Mouse (Mus musculus) lung, embryonic 16.5 days (tissue): ENCODE measurements around the gene Smco2. TPM values are rescaled to one million over a fixed set of nuclear protein-coding genes. Genes with fewer than 3 reads are reported as not detected.

Experiments
- ATAC-seq: fragments of 200-750 bp; cut with Nextera tagmentation; 2 replicates; pipeline ENCODE4 v1.8.0; 2017; ENCODE audit warnings: low read depth, mild to moderate bottlenecking, moderate library complexity
- H3K27ac ChIP-seq: fragments of 300-500 bp; sonication (generic); 2 replicates; pipeline ENCODE4 v1.5.1; 2014; ENCODE audit warnings: mild to moderate bottlenecking, control low read depth, low read length
- H3K27me3 ChIP-seq: fragments of 300-500 bp; sonication (generic); 2 replicates; pipeline ENCODE4 v1.6.1; 2014; ENCODE audit warnings: low read depth, low read length, mixed read lengths; ENCODE audit not compliant: control insufficient read depth, insufficient read depth
- H3K36me3 ChIP-seq: fragments of 300-500 bp; sonication (generic); 2 replicates; pipeline ENCODE4 v1.6.1; 2014; ENCODE audit warnings: low read length; ENCODE audit not compliant: control insufficient read depth, insufficient read depth
- H3K4me1 ChIP-seq: fragments of 300-500 bp; sonication (generic); replicated peaks from 2 replicates; pipeline ENCODE4 v1.6.1; 2014; ENCODE audit warnings: low read length, mixed read lengths; ENCODE audit not compliant: control insufficient read depth, insufficient read depth
- H3K4me2 ChIP-seq: fragments of 300-500 bp; sonication (generic); 2 replicates; pipeline ENCODE4 v1.6.1; 2014; ENCODE audit warnings: low read depth, low read length, control low read depth
- H3K4me3 ChIP-seq: fragments of 300-500 bp; sonication (generic); 2 replicates; pipeline ENCODE4 v1.5.1; 2014; ENCODE audit warnings: mild to moderate bottlenecking, low read length, control low read depth
- H3K9ac ChIP-seq: fragments of 300-500 bp; sonication (generic); 2 replicates; pipeline ENCODE4 v1.6.1; 2014; ENCODE audit warnings: low read length, control low read depth
- H3K9me3 ChIP-seq: fragments of 300-500 bp; sonication (generic); 2 replicates; pipeline ENCODE4 v1.6.1; 2016; ENCODE audit warnings: low read length; ENCODE audit not compliant: control insufficient read depth
- WGBS: fragments of 180-500 bp; shearing (Covaris S2); extraction: QIAGEN DNeasy Blood & Tissue Kit; methylation state at CpG from one replicate; pipeline ENCODE4 v1.1.7; 2014; 5-methylcytosine and 5-hydroxymethylcytosine counted together
- polyA plus RNA-seq: library from polyadenylated mRNA; unstranded; fragments of >200 nt; fragmentation: Nextera tagmentation; extraction: Ambion mirVana; gene quantifications from 2 replicates; pipeline ENCODE4 v1.2.1, GENCODE M21; 2015

The Smco2 gene
- polyA plus RNA-seq, 1 experiment from 2014 or later: not detected

DNA sequence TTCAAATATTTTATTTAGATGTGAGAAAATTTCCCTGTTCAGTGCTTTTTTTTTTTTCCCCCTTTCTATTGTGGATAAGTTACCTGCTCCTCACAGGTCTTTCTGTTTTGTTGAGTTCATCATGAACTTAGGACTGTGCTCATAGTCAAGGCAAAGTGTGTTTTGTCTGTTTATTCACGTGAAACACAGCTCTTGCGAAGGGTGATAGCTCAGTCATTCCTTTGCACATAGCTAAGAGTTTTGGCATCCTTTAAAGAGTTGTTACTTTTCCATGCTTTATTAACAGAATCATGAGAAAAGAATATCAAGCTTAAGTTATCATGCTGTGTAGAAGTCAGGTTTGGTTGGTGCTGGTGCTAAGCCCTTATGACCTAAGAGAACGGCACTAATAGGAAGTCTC is 54.8 kb downstream of the Smco2 start:
- Histone ChIP-seq H3K36me3 (0 out of 2 replicates have a peak, but pooled peaks cover 2% of the 10 kb centered on the region), H3K4me1 (no peaks in the 10 kb centered on the region), H3K4me3 (no peak overlapping the region), H3K27ac (no peak overlapping the region), H3K27me3 (no peaks in the 10 kb centered on the region), H3K9me3 (no peaks in the 10 kb centered on the region), H3K9ac (no peak overlapping the region), H3K4me2 (no peak overlapping the region)
- WGBS: 74% methylated on average over 3 of the region's 3 CpGs
- no peak for ATAC-seq

DNA sequence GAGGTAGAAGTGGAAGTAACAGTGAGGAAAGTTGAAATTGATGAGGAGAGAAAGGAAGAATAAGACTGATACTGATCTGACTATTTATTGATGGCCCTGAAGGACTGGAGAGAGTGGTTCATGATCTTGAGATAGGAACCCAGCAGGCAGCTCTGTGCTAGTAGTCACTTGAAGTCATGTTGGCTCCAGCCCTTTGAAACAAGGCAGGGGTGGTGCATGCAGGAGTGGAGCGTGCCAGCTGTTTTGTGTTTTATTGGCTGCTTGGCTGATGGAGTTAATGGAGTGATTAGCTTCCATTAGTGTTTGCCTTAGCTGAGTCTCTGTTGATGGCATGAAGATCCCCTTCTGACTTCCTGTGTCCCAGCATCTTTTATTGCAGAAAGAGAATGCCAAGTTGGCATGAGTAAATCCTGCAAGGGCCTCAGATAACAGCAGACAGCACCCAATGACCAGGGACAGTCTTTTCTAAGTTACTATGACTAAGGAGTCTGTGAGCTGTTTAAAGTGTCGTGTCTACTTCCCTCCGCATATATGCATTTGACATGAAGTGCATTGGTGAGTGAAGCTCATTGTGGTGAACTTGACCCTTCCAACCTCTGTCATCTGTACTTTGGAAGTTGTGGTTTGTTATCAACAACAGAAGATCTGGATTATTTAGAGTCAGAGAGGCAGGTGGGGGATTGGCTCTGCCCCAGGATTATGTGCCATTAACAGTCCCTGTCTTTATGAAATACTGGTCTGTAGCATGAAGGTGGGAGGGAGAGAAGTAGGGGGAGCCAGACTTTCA is 56.3 kb downstream of the Smco2 start:
- no peak for ATAC-seq
- Histone ChIP-seq H3K27ac (no peak overlapping the region), H3K4me3 (no peak overlapping the region), H3K27me3 (no peaks in the 10 kb centered on the region), H3K9me3 (no peaks in the 10 kb centered on the region), H3K4me1 (peaks cover 3% of the 10 kb centered on the region; the same call in 1 of the 2 replicates), H3K36me3 (0 out of 2 replicates have a peak, but pooled peaks cover under 1% of the 10 kb centered on the region), H3K4me2 (no peak overlapping the region), H3K9ac (no peak overlapping the region)
- 81% methylated on average over 3 of the region's 3 CpGs for WGBS

DNA sequence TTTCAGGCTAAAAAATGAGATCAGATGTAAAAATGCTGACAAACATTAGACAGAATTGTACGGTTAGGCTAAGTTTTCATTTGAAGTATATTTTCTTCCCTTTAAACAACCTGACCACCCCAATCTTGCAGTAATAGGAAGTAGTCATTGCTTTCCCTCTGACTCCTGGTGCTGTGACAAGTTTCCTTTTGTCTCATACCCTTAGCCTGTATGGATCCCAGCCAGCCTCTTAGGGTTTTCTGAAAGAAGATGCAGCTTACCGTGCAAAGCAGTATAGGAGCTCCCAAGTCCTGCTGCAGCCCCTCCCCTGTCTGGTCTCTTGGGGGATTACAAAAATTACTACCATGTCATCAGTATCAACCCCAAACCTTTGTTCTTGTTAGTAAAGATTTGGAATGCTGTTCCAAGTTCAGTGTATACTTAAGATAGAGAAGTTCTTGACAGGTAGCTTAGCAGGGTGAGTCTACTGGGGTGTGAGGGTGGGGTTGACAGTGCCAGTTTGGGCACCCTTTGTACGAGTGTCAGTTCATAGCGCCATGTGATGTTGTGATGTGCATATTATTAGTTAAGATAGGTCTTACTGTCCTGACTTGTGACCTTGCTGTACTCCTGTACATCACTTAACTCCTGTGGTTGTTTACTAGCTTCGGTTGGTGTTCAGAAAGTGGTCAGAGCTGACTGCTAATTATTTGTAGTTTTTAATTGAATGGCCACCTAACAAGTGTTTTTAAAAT is 57.3 kb downstream of the Smco2 start:
- 70% methylated on average over 5 of the region's 5 CpGs for WGBS
- no peaks in the 10 kb centered on the region for H3K9me3 ChIP-seq
- H3K27me3 ChIP-seq: no peaks in the 10 kb centered on the region
- no peak for ATAC-seq
- no peaks in the 10 kb centered on the region for H3K36me3 ChIP-seq
- peaks cover 6% of the 10 kb centered on the region for H3K4me1 ChIP-seq
- H3K4me2 ChIP-seq: no peak overlapping the region
- no peak overlapping the region for H3K4me3 ChIP-seq
- H3K9ac ChIP-seq: no peak overlapping the region
- no peak overlapping the region for H3K27ac ChIP-seq

DNA sequence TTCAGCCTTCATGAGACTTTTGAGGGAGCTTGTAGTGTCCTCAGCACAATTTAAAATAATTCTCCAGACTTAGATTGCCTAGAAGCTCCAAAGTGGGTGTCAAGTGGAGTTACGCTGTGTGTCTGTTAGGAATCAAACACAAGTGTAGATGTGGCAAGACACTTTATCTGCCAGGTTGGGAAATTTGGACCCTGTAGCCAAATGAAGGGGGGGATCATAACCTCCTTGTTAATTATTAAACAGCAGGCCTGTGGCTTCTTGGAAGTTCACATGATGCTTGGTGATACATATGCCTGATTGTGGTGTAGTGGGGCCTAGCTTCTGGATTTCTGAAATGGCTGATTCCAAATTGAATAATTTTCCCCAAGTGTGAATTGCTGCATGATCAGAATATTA is 57.9 kb downstream of the Smco2 start:
- Histone ChIP-seq H3K36me3 (no peaks in the 10 kb centered on the region), H3K9me3 (no peaks in the 10 kb centered on the region), H3K4me1 (peaks cover 11% of the 10 kb centered on the region), H3K4me3 (no peak overlapping the region), H3K4me2 (no peak overlapping the region), H3K27me3 (no peaks in the 10 kb centered on the region), H3K9ac (no peak overlapping the region), H3K27ac (no peak overlapping the region)
- 88% methylated on average over 1 of the region's 1 CpGs for WGBS
- no peak for ATAC-seq

DNA sequence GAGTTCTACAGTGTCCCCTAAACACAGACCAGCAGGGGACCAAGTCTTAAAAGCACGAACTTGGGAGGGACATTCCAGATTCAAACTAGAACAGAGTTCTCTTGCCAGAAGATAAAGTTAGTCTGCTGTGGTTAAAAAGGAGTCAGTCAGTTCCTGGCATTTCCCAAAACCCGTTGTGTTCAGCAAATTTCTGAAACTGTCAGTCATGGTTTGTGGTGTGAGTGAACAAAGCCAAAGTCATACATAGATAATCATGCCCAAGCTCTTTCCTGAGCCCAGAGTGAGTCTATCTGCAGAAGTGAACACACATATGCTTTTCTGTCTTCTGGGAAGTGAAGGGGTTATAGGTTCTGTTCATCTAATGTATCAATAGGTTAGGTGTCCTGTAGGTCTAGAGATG is 58.9 kb downstream of the Smco2 start:
- H3K36me3 ChIP-seq: no peaks in the 10 kb centered on the region
- no peak for ATAC-seq
- no peak overlapping the region for H3K27ac ChIP-seq
- 57% methylated on average over 2 of the region's 2 CpGs for WGBS
- H3K9me3 ChIP-seq: no peaks in the 10 kb centered on the region
- H3K27me3 ChIP-seq: no peaks in the 10 kb centered on the region
- no peak overlapping the region for H3K4me2 ChIP-seq
- H3K4me3 ChIP-seq: no peak overlapping the region
- H3K4me1 ChIP-seq: peaks cover 21% of the 10 kb centered on the region
- no peak overlapping the region for H3K9ac ChIP-seq

DNA sequence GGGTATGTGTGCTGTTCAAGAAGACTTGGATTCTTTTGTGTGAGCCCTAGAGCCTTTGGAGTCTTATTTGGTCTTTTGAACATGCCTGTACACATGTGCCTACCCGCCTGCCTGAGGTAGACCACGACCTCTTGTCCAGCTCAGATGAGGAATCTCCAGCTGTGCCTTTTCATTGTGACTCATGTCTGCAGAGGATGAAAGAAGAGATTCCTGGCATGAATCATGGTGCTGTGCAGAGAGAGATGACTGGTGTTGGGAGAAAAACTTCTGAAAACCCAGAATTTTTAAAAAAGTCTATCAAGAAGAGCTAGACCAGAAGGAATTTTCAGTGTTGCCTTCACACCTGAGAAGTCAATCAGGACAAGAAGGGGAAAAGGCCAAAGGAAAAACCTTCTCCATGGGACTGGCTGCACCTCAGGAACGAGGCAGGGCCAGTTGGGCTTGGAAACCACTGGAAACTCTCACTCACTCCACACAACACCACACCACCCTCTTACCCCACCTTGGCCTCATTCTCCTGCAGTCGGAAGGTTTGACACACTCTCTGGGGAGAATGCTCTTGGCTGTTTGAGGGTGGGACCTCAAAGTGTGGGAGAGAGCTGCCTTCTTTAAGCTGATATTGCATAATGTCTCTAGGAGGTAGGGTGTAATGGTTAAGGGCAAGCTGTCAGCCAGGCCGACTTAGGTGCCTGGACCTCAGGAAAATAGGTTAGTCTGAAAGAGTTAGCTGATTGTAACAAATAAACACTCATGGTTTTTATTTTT is 60.0 kb downstream of the Smco2 start:
- Histone ChIP-seq H3K4me3 (no peak overlapping the region), H3K4me1 (peaks cover 28% of the 10 kb centered on the region), H3K27ac (no peak overlapping the region), H3K4me2 (no peak overlapping the region), H3K9me3 (no peaks in the 10 kb centered on the region), H3K36me3 (no peaks in the 10 kb centered on the region), H3K9ac (no peak overlapping the region), H3K27me3 (no peaks in the 10 kb centered on the region)
- ATAC-seq: no peak
- WGBS: 71% methylated on average over 5 of the region's 5 CpGs

DNA sequence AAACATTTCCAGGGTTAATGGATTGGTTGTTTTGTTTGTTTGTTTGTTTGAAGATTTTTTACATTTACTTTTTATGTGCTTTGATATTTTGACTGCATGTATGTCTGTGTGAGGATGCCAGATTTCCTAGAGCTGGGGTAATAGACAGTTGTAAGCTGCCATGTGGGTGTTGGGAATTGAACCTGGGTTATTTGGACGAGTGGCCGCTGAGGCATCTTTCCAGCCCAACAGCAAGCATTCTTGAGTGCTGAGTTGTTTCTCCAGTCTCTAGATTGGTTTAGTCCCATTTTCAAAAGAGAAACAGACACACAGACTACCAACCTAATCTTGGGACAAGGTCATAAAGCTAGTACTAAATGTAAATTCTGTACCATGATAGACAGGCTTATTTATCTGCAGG is 60.9 kb downstream of the Smco2 start:
- H3K9ac ChIP-seq: no peak overlapping the region
- H3K9me3 ChIP-seq: no peaks in the 10 kb centered on the region
- no peak for ATAC-seq
- WGBS: 81% methylated on average over 2 of the region's 2 CpGs
- H3K27ac ChIP-seq: no peak overlapping the region
- H3K36me3 ChIP-seq: no peaks in the 10 kb centered on the region
- H3K4me2 ChIP-seq: no peak overlapping the region
- no peak overlapping the region for H3K4me3 ChIP-seq
- no peaks in the 10 kb centered on the region for H3K27me3 ChIP-seq
- peaks cover 30% of the 10 kb centered on the region for H3K4me1 ChIP-seq

DNA sequence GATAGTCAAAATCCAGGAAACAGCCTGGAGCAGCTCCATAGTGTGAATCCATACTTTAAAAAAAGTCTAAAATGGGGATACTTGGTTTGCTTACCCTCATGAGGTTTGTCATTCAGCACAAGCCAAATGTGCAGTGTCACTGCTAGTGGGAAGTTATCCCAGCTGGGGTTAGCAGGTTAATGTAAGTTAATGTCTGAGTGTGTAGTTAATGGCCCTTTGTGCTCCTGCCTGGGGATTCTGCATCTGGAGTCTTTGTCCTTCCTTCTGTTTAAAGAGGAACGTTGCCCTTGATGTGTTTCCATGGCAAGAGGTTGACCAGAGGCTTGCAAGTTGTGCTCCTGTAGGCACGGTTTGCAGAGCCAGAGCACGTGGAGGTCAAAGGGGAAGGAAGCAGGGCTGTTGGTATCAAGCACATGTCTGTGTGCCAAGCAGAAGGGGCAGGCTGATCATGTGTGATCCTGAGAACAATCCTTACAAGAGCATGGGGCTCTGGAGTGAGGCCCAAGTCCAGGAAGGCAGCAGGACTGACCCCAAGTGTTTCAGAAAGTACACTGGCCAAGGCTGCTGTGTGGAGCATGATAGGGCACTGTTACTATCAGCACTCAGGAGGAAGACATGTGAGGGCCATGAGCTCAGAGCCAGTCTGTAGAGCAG is 63.1 kb downstream of the Smco2 start:
- peaks cover 39% of the 10 kb centered on the region for H3K4me1 ChIP-seq
- peak overlapping the region; percentile 19; the same call in 1 of the 2 replicates for H3K4me2 ChIP-seq
- no peak overlapping the region for H3K4me3 ChIP-seq
- no peak overlapping the region for H3K9ac ChIP-seq
- H3K27me3 ChIP-seq: no peaks in the 10 kb centered on the region
- ATAC-seq: peak; percentile 52
- 11% methylated on average over 3 of the region's 3 CpGs for WGBS
- H3K9me3 ChIP-seq: no peaks in the 10 kb centered on the region
- no peaks in the 10 kb centered on the region for H3K36me3 ChIP-seq
- peak overlapping the region; percentile 82 for H3K27ac ChIP-seq
